Mouse (Mus musculus) neural tube, embryonic 15.5 days (tissue): ENCODE measurements at regions not wholly inside any gene's neighbourhood (a gene's known extent, or its start where the extent isn't known, plus 50 kb on each side); places are given as distances from the start of the nearest gene placed in this dataset.

Experiments
- ATAC-seq: fragments of 200-750 bp; cut with Nextera tagmentation; 2 replicates; pipeline ENCODE4 v1.8.0; 2017; ENCODE audit warnings: mild to moderate bottlenecking, moderate TSS enrichment, moderate library complexity; ENCODE audit not compliant: low FRiP score
- H3K27ac ChIP-seq: fragments of 300-500 bp; sonication (generic); replicated peaks from 2 replicates; pipeline ENCODE4 v1.5.1; 2015; ENCODE audit warnings: mild to moderate bottlenecking, inconsistent platforms
- H3K27me3 ChIP-seq: fragments of 300-500 bp; sonication (generic); replicated peaks from 2 replicates; pipeline ENCODE4 v1.6.1; 2015; ENCODE audit warnings: inconsistent platforms
- H3K36me3 ChIP-seq: fragments of 300-500 bp; sonication (generic); 2 replicates; pipeline ENCODE4 v1.6.1; 2015; ENCODE audit warnings: inconsistent platforms
- H3K4me1 ChIP-seq: fragments of 300-500 bp; sonication (generic); 2 replicates; pipeline ENCODE4 v1.6.1; 2015; ENCODE audit warnings: inconsistent platforms
- H3K4me2 ChIP-seq: fragments of 300-500 bp; sonication (generic); 2 replicates; pipeline ENCODE4 v1.6.1; 2015; ENCODE audit warnings: inconsistent platforms, mild to moderate bottlenecking, moderate library complexity
- H3K4me3 ChIP-seq: fragments of 300-500 bp; sonication (generic); replicated peaks from 2 replicates; pipeline ENCODE4 v1.5.1; 2015; ENCODE audit warnings: mild to moderate bottlenecking, inconsistent platforms
- H3K9ac ChIP-seq: fragments of 300-500 bp; sonication (generic); replicated peaks from 2 replicates; pipeline ENCODE4 v1.6.1; 2015; ENCODE audit warnings: mild to moderate bottlenecking, inconsistent platforms
- H3K9me3 ChIP-seq: fragments of 300-500 bp; sonication (generic); replicated peaks from 2 replicates; pipeline ENCODE4 v1.6.1; 2016; ENCODE audit warnings: inconsistent platforms
- WGBS: fragments of 180-500 bp; shearing (Covaris S2); methylation state at CpG from one replicate; pipeline ENCODE4 v1.1.7; 2015; ENCODE audit warnings: mixed read lengths; 5-methylcytosine and 5-hydroxymethylcytosine counted together

- no peak for ATAC-seq
- WGBS = 29% methylated on average over 18 of the region's 18 CpGs
- Histone ChIP-seq H3K4me2 (peak overlapping the region; percentile 40), H3K27ac (no peak overlapping the region), H3K36me3 (no peaks in the 10 kb centered on the region), H3K9ac (no peak overlapping the region), H3K27me3 (peaks cover 2% of the 10 kb centered on the region; the same call in 1 of the 2 replicates), H3K4me3 (no peak overlapping the region), H3K9me3 (no peaks in the 10 kb centered on the region), H3K4me1 (peaks cover 6% of the 10 kb centered on the region)
These were observed 251.2 kb upstream of the Sp8 start for GRCm38 (mm10) chr12:118594781-118595574.

- peaks cover 8% of the 10 kb centered on the region for H3K4me1 ChIP-seq
- no peak overlapping the region for H3K4me3 ChIP-seq
- H3K36me3 ChIP-seq = no peaks in the 10 kb centered on the region
- peak overlapping the region; percentile 32 for H3K4me2 ChIP-seq
- no peak overlapping the region; the same call in 1 of the 2 replicates for H3K27ac ChIP-seq
- WGBS = 63% methylated on average over 12 of the region's 12 CpGs
- H3K9me3 ChIP-seq = no peaks in the 10 kb centered on the region
- no peaks in the 10 kb centered on the region for H3K27me3 ChIP-seq
- ATAC-seq = peak; percentile 69; the same call in 1 of the 2 replicates
- H3K9ac ChIP-seq = no peak overlapping the region
These were observed 262.1 kb upstream of the Sp8 start for GRCm38 (mm10) chr12:118583829-118584628.

- H3K4me3 ChIP-seq = no peak overlapping the region
- no peak overlapping the region for H3K4me2 ChIP-seq
- no peaks in the 10 kb centered on the region for H3K36me3 ChIP-seq
- H3K27me3 ChIP-seq = no peaks in the 10 kb centered on the region
- peaks cover under 1% of the 10 kb centered on the region for H3K4me1 ChIP-seq
- no peak for ATAC-seq
- H3K27ac ChIP-seq = no peak overlapping the region
- H3K9me3 ChIP-seq = no peaks in the 10 kb centered on the region
- no peak overlapping the region for H3K9ac ChIP-seq
- 83% methylated on average over 2 of the region's 2 CpGs for WGBS
These were observed 268.6 kb upstream of the Sp4 start for GRCm38 (mm10) chr12:118569811-118570210.

DNA sequence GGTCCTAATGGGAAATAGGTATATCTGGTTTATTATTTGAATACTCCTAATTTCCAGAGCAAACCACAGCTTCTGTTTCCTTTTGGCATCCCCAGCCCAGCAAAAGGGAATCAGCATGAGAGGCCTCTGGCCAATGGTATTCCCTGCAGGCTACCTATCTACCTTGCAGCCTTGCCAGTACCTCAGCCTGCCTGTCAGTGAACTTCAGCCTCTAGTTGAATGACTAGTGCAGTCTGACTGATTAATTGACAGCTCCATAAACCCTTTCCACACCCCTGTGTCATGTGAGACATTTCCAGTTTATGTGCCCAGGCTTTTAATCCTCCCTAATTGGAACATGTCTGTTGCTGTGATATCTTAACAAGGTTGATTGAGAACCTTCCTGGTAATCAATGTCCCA lies 265.4 kb upstream of the Sp4 start:
- Histone ChIP-seq H3K9me3 (no peaks in the 10 kb centered on the region), H3K27me3 (no peaks in the 10 kb centered on the region), H3K4me3 (no peak overlapping the region), H3K36me3 (no peaks in the 10 kb centered on the region), H3K9ac (no peak overlapping the region), H3K27ac (no peak overlapping the region), H3K4me1 (peaks cover 11% of the 10 kb centered on the region), H3K4me2 (no peak overlapping the region)
- no peak for ATAC-seq

DNA sequence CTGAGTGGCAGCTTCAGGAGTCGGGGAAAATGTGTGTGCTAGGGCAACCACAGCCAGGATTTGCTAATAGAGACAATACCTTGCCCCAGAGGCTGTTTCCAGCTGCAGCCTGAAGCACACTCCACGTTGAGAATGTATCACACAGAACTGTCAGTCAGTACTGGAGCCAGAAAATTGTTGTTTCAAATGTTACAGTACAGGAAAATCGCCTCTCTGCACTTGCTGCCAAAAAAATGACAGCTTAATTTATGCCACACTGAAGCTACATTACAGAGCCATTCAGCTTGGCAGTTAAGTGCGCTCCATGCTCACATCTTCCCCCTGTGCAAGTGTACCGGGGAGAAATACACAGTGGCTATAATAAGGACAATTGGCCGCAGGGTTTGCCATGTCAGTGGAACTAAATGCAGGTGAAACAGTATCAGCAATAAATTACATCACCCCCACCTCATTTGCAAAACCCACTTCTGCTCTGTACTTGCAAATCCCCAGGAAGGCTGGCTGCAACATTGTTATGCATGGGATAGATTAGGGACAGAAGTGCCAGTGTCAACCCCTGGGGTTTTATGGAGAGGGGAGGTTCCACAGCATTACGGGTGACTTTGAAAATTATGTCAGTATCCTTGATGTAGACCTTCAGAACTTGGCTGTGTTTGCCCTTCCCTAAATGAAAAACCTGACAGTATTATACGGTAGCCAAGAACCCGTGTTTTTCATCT lies 263.3 kb upstream of the Sp4 start:
- Histone ChIP-seq H3K9ac (no peak overlapping the region), H3K27me3 (no peaks in the 10 kb centered on the region), H3K4me1 (peaks cover 11% of the 10 kb centered on the region), H3K4me2 (0 out of 2 replicates have a peak overlapping the region, but pooled peaks have one; percentile 13), H3K4me3 (no peak overlapping the region), H3K27ac (peak overlapping the region; percentile 7; the same call in 1 of the 2 replicates), H3K36me3 (no peaks in the 10 kb centered on the region), H3K9me3 (no peaks in the 10 kb centered on the region)
- peak; percentile 80 for ATAC-seq
- 6% methylated on average over 9 of the region's 9 CpGs for WGBS

DNA sequence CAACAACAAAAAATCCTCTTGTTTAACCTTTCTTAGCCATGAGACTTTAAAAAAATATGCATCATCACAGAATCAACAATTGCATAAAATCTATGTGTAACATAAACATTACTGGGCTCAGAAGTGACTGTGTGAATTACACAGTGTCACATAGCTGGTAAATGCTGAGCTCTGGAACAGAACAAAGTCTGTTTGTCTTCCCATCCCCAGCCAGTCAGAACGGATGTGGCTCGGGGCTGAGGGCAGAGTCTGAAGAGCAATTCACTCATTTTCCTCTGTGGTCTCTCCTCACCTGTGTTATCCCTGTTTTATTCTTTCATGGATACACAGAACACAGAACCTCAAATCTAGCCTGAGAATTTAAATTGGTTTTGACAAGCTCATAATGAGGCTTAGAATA lies 261.0 kb upstream of the Sp4 start:
- H3K36me3 ChIP-seq = no peaks in the 10 kb centered on the region
- H3K4me1 ChIP-seq = peaks cover 11% of the 10 kb centered on the region
- no peak overlapping the region for H3K9ac ChIP-seq
- WGBS = 39% methylated on average over 2 of the region's 2 CpGs
- H3K27ac ChIP-seq = no peak overlapping the region
- H3K4me2 ChIP-seq = no peak overlapping the region
- H3K4me3 ChIP-seq = no peak overlapping the region
- ATAC-seq = no peak
- H3K27me3 ChIP-seq = no peaks in the 10 kb centered on the region
- no peaks in the 10 kb centered on the region for H3K9me3 ChIP-seq

GRCm38 (mm10) chr12:118549071-118549470 lies 247.8 kb upstream of the Sp4 start:
- Histone ChIP-seq H3K4me1 (no peaks in the 10 kb centered on the region), H3K4me3 (no peak overlapping the region), H3K27ac (no peak overlapping the region), H3K9ac (no peak overlapping the region), H3K4me2 (no peak overlapping the region), H3K27me3 (no peaks in the 10 kb centered on the region), H3K36me3 (no peaks in the 10 kb centered on the region), H3K9me3 (no peaks in the 10 kb centered on the region)
- ATAC-seq = no peak
- WGBS = 96% methylated on average over 1 of the region's 1 CpGs

- WGBS = 43% methylated on average over 6 of the region's 6 CpGs
- no peak overlapping the region for H3K27ac ChIP-seq
- H3K4me1 ChIP-seq = 0 out of 2 replicates have a peak, but pooled peaks cover 3% of the 10 kb centered on the region
- no peak overlapping the region for H3K4me3 ChIP-seq
- no peaks in the 10 kb centered on the region for H3K9me3 ChIP-seq
- no peak overlapping the region for H3K4me2 ChIP-seq
- no peaks in the 10 kb centered on the region for H3K27me3 ChIP-seq
- H3K9ac ChIP-seq = no peak overlapping the region
- no peaks in the 10 kb centered on the region for H3K36me3 ChIP-seq
- ATAC-seq = no peak
These were observed 239.1 kb upstream of the Sp4 start for GRCm38 (mm10) chr12:118540336-118540735.

GRCm38 (mm10) chr12:118530514-118530913 lies 229.3 kb upstream of the Sp4 start:
- Histone ChIP-seq H3K27ac (no peak overlapping the region), H3K9me3 (no peaks in the 10 kb centered on the region), H3K36me3 (no peaks in the 10 kb centered on the region), H3K4me3 (peak overlapping the region; percentile 27), H3K4me1 (peaks cover 14% of the 10 kb centered on the region), H3K9ac (no peak overlapping the region), H3K4me2 (peak overlapping the region; percentile 54), H3K27me3 (peaks cover 42% of the 10 kb centered on the region)
- WGBS = 5% methylated on average over 10 of the region's 10 CpGs
- ATAC-seq = no peak

DNA sequence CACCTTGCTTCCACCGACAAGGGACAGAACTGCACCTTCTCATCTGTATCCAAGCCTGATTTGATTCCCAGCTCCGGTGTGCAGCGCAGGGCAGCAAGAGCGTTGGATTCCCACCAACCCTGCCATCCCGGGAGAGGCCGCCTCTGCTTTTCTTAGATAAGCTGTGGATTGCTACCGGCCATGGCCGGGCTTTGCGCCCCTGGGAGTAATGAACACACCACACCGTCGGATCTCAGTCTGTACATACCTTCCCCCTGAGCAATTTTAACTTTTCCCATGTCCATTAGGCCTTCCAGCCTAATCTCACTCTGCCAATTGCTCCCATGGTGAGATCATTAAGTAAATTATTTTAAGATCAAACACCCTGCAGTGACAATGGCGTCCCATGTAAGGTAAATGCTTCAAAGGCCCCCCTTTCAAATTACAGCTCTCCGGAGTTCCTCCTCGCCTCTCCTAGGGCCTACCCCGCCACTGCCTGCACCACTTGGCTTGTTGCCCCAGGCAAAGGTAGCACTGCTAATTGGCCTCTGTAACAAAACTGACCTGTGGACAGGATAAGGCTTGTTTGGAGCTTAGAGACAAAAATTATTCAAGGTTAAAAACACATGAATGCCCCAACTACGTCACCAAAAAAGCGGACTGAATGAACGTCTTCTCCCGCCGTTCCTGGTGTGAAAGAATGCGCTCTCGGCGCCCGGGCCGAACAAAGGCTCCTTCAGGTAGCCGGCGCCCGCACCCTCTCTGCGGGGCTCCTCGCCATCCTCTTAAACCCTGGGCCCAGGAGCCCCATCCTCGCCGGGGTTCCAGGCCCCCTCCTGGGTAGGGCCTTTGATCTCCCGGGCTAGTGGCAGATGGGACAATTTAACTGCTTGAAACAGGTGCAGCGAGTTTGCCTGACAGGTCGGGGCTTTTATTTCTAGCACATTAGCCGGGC lies 228.5 kb upstream of the Sp4 start:
- Histone ChIP-seq H3K36me3 (no peaks in the 10 kb centered on the region), H3K27ac (no peak overlapping the region), H3K4me2 (peak overlapping the region; percentile 54), H3K9me3 (no peaks in the 10 kb centered on the region), H3K4me1 (peaks cover 14% of the 10 kb centered on the region), H3K4me3 (peak overlapping the region; percentile 27), H3K9ac (0 out of 2 replicates have a peak overlapping the region, but pooled peaks have one; percentile 14), H3K27me3 (peaks cover 42% of the 10 kb centered on the region)
- 4% methylated on average over 36 of the region's 36 CpGs for WGBS
- peak; percentile 61 for ATAC-seq

GRCm38 (mm10) chr12:118521770-118522169 lies 220.5 kb upstream of the Sp4 start:
- Histone ChIP-seq H3K4me2 (no peak overlapping the region), H3K4me3 (no peak overlapping the region), H3K27ac (no peak overlapping the region), H3K36me3 (no peaks in the 10 kb centered on the region), H3K4me1 (0 out of 2 replicates have a peak, but pooled peaks cover 6% of the 10 kb centered on the region), H3K9me3 (no peaks in the 10 kb centered on the region), H3K9ac (no peak overlapping the region), H3K27me3 (peaks cover 18% of the 10 kb centered on the region)
- WGBS = 54% methylated on average over 2 of the region's 2 CpGs
- no peak for ATAC-seq
